Mouse (Mus musculus) kidney, postnatal 36 days (tissue): ENCODE data around the gene Olfr293.

ENCODE experiments used
- DNase-seq, 2 experiments: peaks; one replicate each; pipeline ENCODE4 v3.0.0; 2021 to 2022; ENCODE audit warnings: mixed read lengths in 2 of 2

Olfr293 gene

GRCm38 (mm10) chr7:86648761-86649160 lies at the start of gene Olfr293:
Gene Olfr293 (plus strand): TSS chr7:86649061.
- DNase-seq, result no peak

DNA sequence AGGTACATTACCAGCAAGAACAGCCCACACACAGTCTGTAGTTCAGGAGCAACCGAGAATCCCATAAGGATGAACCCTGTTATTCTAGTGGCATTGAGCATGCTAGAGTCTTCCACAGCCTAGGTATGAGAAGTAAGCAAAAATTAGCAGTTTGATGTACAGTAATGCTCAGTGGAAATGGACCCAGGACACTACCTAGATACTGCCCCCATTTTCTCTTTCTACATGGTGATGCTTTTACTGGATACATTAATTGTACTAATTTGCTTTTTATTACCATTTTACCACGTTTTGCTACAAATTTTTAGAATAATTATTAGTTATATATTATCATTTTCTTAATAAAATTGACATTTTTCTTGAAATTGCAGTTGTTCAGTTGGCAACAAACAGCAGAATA lies 32.3 kb upstream of the Olfr293 start, which contains the start of gene Olfr294:
Gene Olfr294, minus strand, starts transcription at position 101 of the 400 bp plus-strand sequence.
- no peak for DNase-seq

DNA sequence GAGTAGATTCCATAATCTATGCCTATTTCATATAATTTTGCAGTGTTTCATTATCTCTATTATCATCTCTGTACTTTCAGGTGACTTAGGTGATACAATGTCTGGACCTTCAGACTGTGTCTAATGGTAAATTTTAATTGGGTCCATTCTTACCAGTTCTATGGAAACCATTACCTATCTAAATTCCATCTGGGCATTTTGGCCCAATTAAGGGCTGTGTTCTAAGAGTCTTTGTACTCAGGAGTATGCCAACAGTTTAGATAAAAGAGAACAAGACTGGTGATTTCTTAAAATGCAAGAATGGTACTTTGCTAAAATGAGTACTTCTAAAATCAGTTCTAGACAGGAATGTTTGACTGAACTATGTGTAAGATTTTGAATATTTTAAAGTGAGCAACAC lies 39.2 kb downstream of the Olfr293 start, which contains the start of gene Olfr292:
Gene Olfr292, plus strand, starts transcription at position 301 of the 400 bp plus-strand sequence.
- DNase-seq, result no peak
